Mouse (Mus musculus) embryonic facial prominence, embryonic 15.5 days (tissue): ENCODE measurements around the gene Vwa5b2. TPM values are rescaled to one million over a fixed set of nuclear protein-coding genes. Genes with fewer than 3 reads are reported as not detected.

ENCODE experiments used
- ATAC-seq: fragments of 200-750 bp; cut with Nextera tagmentation; 2 replicates; pipeline ENCODE4 v1.8.0; 2017; ENCODE audit warnings: low read depth, moderate TSS enrichment; ENCODE audit not compliant: insufficient number of reproducible peaks, low FRiP score, low TSS enrichment
- H3K27ac ChIP-seq: fragments of 300-500 bp; sonication (generic); replicated peaks from 2 replicates; pipeline ENCODE4 v1.5.1; 2015; ENCODE audit warnings: mild to moderate bottlenecking, inconsistent platforms
- H3K27me3 ChIP-seq: fragments of 300-500 bp; sonication (generic); 2 replicates; pipeline ENCODE4 v1.6.1; 2015; ENCODE audit warnings: inconsistent platforms
- H3K36me3 ChIP-seq: fragments of 300-500 bp; sonication (generic); 2 replicates; pipeline ENCODE4 v1.6.1; 2015; ENCODE audit warnings: mild to moderate bottlenecking, inconsistent platforms
- H3K4me1 ChIP-seq: fragments of 300-500 bp; sonication (generic); 2 replicates; pipeline ENCODE4 v1.6.1; 2015; ENCODE audit warnings: inconsistent platforms
- H3K4me2 ChIP-seq: fragments of 300-500 bp; sonication (generic); replicated peaks from 2 replicates; pipeline ENCODE4 v1.6.1; 2015; ENCODE audit warnings: mild to moderate bottlenecking, inconsistent platforms
- H3K4me3 ChIP-seq: fragments of 300-500 bp; sonication (generic); replicated peaks from 2 replicates; pipeline ENCODE4 v1.5.1; 2015; ENCODE audit warnings: mild to moderate bottlenecking, inconsistent platforms
- H3K9ac ChIP-seq: fragments of 300-500 bp; sonication (generic); 2 replicates; pipeline ENCODE4 v1.6.1; 2015; ENCODE audit warnings: inconsistent platforms
- H3K9me3 ChIP-seq: fragments of 300-500 bp; sonication (generic); replicated peaks from 2 replicates; pipeline ENCODE4 v1.6.1; 2016; ENCODE audit warnings: inconsistent platforms
- WGBS: fragments of 180-500 bp; shearing (Covaris S2); methylation state at CpG from one replicate; pipeline ENCODE4 v1.1.7; 2015; 5-methylcytosine and 5-hydroxymethylcytosine counted together
- polyA plus RNA-seq: library from polyadenylated mRNA; unstranded; fragments of >200 nt; fragmentation: Nextera tagmentation; extraction: Ambion mirVana; gene quantifications from 2 replicates; pipeline ENCODE4 v1.2.1, GENCODE M21; 2015

Gene Vwa5b2
- polyA plus RNA-seq, 1 experiment from 2014 or later, result 4.9 TPM

DNA sequence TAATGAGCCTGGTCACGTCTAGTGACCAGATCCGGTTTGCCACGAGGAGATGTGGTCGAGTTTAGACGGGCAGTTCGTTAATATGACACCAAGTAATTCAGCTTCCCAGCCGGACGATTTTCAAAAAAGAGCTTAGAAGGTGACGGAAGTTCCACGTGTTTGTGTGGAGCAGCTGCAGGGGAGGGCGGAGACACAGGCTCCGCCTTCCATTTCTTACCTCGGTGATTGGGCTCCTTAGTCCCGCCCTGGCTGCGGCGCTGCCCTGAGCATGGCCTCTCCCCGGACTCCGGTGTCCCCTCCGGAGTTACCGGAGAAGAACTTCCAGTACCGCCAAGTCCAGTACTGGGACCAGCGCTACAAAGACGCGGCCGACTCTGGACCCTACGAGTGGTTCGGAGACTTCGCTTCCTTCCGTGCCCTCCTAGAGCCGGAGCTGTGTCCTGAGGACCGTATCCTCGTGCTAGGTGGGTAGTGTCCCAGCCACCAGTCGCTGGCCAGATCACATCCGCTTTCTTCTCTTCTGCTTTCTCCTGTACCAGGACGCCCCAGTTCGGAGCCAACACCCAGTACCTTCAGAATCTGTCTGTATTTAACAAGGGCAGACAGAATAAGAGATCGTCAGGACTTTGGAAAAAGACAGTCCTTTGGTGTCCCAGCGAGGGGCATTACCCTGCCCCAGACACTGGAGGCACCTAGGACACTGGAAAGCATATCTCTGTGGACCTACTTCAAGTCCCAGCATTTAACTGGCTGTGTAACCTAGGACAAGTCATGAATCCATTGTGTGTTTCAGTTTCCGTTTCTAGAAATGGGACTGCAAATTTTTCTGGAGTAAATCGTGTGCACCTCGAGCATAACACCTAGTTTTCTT lies 22.3 kb downstream of the Vwa5b2 start, which contains the start of the genes Eef1akmt4, Gm49333 and Alg3:
TSS of gene Eef1akmt4 (plus strand) at position 237 of the 871 bp plus-strand sequence.
TSS of gene Gm49333 (plus strand) at position 254 of the 871 bp plus-strand sequence.
TSS of gene Alg3 (minus strand) at position 379 of the 871 bp plus-strand sequence.
- H3K27ac ChIP-seq, result peak within 1 kb of the TSS; percentile 79
- H3K36me3 ChIP-seq, result peaks cover 14% of the 10 kb centered on the region; the same call in 1 of the 2 replicates
- WGBS, result 1% methylated on average over 41 of the region's 41 CpGs
- H3K9ac ChIP-seq, result peak within 1 kb of the TSS; percentile 80
- H3K27me3 ChIP-seq, result no peaks in the 10 kb centered on the region
- peak within 1 kb of the TSS; percentile 87 for H3K4me3 ChIP-seq
- H3K4me2 ChIP-seq, result peak within 1 kb of the TSS; percentile 81
- peak; percentile 93 for ATAC-seq
- peaks cover 19% of the 10 kb centered on the region for H3K4me1 ChIP-seq
- no peaks in the 10 kb centered on the region for H3K9me3 ChIP-seq

GRCm38 (mm10) chr16:20619541-20620398 lies 30.5 kb downstream of the Vwa5b2 start:
- Histone ChIP-seq H3K4me1 (peaks cover 34% of the 10 kb centered on the region), H3K36me3 (no peaks in the 10 kb centered on the region), H3K4me2 (peak overlapping the region; percentile 99), H3K9me3 (no peaks in the 10 kb centered on the region), H3K27me3 (peaks cover 27% of the 10 kb centered on the region), H3K27ac (no peak overlapping the region), H3K4me3 (peak overlapping the region; percentile 69), H3K9ac (no peak overlapping the region)
- ATAC-seq, result peak; percentile 58
- 2% methylated on average over 81 of the region's 83 CpGs for WGBS

DNA sequence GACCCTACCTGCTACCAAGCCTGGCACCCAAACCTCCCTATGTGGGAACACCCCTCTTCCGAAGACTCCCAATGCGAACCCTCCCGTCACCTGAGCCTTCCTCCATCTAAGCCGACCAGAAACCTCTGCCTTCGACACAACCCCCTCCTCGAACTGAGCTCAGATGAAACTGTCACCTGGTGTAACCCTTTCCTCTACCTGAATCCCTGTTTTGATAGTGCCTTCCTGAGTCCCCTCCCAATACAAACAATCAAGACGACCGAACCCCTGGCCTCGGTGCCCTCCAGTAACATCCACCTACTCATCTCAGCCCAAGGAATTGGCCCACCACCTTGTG lies 31.1 kb downstream of the Vwa5b2 start:
- Histone ChIP-seq H3K36me3 (no peaks in the 10 kb centered on the region), H3K9me3 (no peaks in the 10 kb centered on the region), H3K27ac (no peak overlapping the region), H3K9ac (no peak overlapping the region), H3K4me1 (peaks cover 34% of the 10 kb centered on the region), H3K4me2 (peak overlapping the region; percentile 99), H3K4me3 (peak overlapping the region; percentile 69), H3K27me3 (peaks cover 27% of the 10 kb centered on the region)
- no peak for ATAC-seq
- WGBS, result 2% methylated on average over 9 of the region's 9 CpGs

DNA sequence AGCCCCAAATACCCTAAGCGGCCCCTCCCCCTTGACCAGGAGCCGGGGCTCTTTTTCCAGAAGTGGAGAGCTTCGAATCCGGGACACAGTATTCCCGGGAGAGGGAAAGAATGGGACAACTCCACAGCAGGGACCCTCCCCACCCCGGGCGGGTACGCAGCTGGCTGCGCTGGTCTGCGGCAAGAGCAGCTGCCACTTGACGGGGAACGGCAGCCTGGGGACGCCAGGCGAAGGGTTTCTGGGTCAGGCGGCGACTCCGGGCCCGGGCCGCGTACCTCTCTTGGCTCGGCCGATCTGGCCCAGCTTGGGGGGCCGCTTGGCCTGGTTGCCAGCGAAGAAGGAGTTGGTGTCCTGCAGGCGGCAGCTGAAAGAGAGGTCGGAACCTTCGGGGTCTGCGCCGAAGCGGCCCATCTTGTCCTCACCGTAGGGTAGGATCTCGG lies 31.5 kb downstream of the Vwa5b2 start:
- no peaks in the 10 kb centered on the region for H3K36me3 ChIP-seq
- ATAC-seq, result no peak
- H3K9ac ChIP-seq, result peak overlapping the region; percentile 37; the same call in 1 of the 2 replicates
- 0 out of 2 replicates have a peak overlapping the region, but pooled peaks have one; percentile 17 for H3K27ac ChIP-seq
- H3K9me3 ChIP-seq, result no peaks in the 10 kb centered on the region
- WGBS, result 0% methylated on average over 32 of the region's 32 CpGs
- peaks cover 34% of the 10 kb centered on the region for H3K4me1 ChIP-seq
- peaks cover 27% of the 10 kb centered on the region for H3K27me3 ChIP-seq
- H3K4me3 ChIP-seq, result peak overlapping the region; percentile 69
- peak overlapping the region; percentile 99 for H3K4me2 ChIP-seq

- Histone ChIP-seq H3K9me3 (no peaks in the 10 kb centered on the region), H3K4me3 (peak within 1 kb of the TSS; percentile 69), H3K9ac (peak within 1 kb of the TSS; percentile 37; the same call in 1 of the 2 replicates), H3K27me3 (peaks cover 27% of the 10 kb centered on the region), H3K36me3 (no peaks in the 10 kb centered on the region), H3K27ac (peak within 1 kb of the TSS; percentile 44; the same call in 1 of the 2 replicates), H3K4me2 (peak within 1 kb of the TSS; percentile 99), H3K4me1 (peaks cover 34% of the 10 kb centered on the region)
- ATAC-seq, result peak; percentile 59
- under 1% methylated on average over 75 of the region's 92 CpGs for WGBS
Observed at GRCm38 (mm10) chr16:20621191-20621990, 32.1 kb downstream of the Vwa5b2 start, which contains the start of gene Camk2n2. Gene Camk2n2 (minus strand): TSS chr16:20621287.

DNA sequence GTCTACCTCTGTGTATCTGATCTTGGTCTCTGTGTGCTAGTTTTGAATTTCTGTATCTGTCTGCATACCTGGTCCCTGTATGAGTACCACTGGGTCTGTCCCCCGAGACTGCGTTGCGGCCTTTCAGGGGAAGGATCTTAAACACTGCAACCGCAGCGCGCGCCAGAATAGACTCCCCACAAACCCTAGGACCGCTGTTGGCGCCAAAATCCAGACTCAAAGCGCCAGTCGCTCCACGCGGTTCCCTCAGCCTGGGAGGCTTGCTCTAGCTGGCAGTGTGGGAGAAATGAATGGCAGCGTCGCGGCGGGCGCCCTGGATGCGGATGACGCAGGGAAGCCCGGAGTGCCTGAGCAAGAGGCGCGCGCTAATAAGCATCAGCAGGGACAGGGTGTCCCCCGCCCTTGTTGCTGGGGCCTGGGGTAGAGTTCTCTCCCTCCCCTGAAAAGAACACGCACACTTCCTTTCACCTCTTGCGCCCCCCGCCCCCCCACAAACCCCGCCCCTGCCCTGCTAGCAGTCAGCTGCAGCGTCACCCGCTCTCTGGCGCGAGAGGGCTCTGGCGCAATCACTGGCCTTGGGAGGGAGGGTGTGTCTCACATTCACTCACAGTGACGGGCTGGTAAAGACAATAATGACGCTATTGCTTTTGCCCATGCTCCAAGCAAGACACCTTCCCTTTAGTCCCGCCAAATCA lies 32.9 kb downstream of the Vwa5b2 start:
- peak; percentile 49; the same call in 1 of the 2 replicates for ATAC-seq
- Histone ChIP-seq H3K27me3 (peaks cover 27% of the 10 kb centered on the region), H3K9me3 (no peaks in the 10 kb centered on the region), H3K27ac (peak overlapping the region; percentile 44; the same call in 1 of the 2 replicates), H3K4me2 (peak overlapping the region; percentile 99), H3K9ac (peak overlapping the region; percentile 37; the same call in 1 of the 2 replicates), H3K36me3 (no peaks in the 10 kb centered on the region), H3K4me1 (peaks cover 34% of the 10 kb centered on the region), H3K4me3 (peak overlapping the region; percentile 69)
- 1% methylated on average over 35 of the region's 37 CpGs for WGBS

DNA sequence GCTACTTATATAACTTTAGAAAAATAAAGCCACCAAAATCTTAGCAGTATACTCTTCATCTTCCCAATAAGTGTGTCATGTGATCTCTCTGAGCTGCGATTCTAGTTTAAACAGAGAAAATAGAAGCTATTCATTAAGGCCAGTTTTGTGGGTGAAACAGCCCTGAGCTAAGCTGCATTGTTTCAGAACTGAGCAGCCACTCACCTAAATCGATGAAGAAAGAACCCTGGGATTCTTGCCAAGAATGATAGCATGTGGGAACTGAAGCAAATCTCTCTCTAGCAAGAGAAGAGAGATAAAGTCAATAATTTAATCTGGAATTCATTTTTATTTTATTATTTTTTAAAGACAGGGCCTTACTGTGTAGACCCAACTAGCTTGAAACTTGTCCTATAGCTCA lies 33.9 kb downstream of the Vwa5b2 start:
- Histone ChIP-seq H3K36me3 (no peaks in the 10 kb centered on the region), H3K4me2 (no peak overlapping the region), H3K4me1 (peaks cover 34% of the 10 kb centered on the region), H3K27me3 (peaks cover 28% of the 10 kb centered on the region), H3K9me3 (no peaks in the 10 kb centered on the region), H3K9ac (no peak overlapping the region), H3K27ac (no peak overlapping the region), H3K4me3 (no peak overlapping the region)
- WGBS, result 40% methylated on average over 2 of the region's 2 CpGs
- ATAC-seq, result no peak

DNA sequence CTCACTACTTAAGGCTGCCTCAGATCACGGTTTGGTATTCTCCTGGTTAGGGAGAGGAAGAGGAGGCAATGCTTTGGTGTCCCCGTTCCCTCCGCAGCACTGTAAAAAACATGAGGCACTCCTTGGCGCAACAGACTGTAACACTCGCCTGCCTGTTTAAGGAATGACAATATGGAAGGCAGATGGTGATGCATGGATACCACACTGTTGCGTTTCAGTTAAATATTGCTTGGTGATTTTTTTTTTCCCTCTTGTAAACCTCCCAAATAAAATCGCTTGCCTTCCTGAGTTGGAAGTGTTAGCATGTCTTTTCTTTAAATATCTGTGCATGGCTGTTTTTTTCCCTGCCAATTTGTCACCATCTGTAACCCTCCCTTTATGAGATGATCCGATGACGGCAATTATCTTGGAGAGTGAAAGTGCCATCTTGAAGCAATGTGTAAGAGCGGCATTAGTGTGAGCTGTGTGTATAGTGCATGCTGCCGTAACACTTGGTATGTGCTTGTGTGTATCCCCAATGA lies 39.7 kb downstream of the Vwa5b2 start:
- Histone ChIP-seq H3K36me3 (0 out of 2 replicates have a peak, but pooled peaks cover 4% of the 10 kb centered on the region), H3K27me3 (peaks cover 12% of the 10 kb centered on the region; the same call in 1 of the 2 replicates), H3K27ac (no peak overlapping the region), H3K4me1 (peaks cover 13% of the 10 kb centered on the region; the same call in 1 of the 2 replicates), H3K4me2 (peak overlapping the region; percentile 92; the same call in 1 of the 2 replicates), H3K9me3 (no peaks in the 10 kb centered on the region), H3K9ac (no peak overlapping the region), H3K4me3 (peak overlapping the region; percentile 55)
- WGBS, result 39% methylated on average over 11 of the region's 11 CpGs
- ATAC-seq, result no peak

- peak within 1 kb of the TSS; percentile 92 for H3K4me2 ChIP-seq
- 0 out of 2 replicates have a peak within 1 kb of the TSS, but pooled peaks have one; percentile 3 for H3K27ac ChIP-seq
- H3K4me1 ChIP-seq, result peaks cover 13% of the 10 kb centered on the region; the same call in 1 of the 2 replicates
- peak; percentile 51 for ATAC-seq
- WGBS, result 7% methylated on average over 54 of the region's 54 CpGs
- 0 out of 2 replicates have a peak, but pooled peaks cover 4% of the 10 kb centered on the region for H3K36me3 ChIP-seq
- peak within 1 kb of the TSS; percentile 47 for H3K9ac ChIP-seq
- H3K27me3 ChIP-seq, result peaks cover 11% of the 10 kb centered on the region; the same call in 1 of the 2 replicates
- H3K9me3 ChIP-seq, result no peaks in the 10 kb centered on the region
- peak within 1 kb of the TSS; percentile 55 for H3K4me3 ChIP-seq
Observed at GRCm38 (mm10) chr16:20629731-20630634, 40.7 kb downstream of the Vwa5b2 start, which contains the start of gene Ece2. Gene Ece2 (plus strand): TSS chr16:20629828.
